Mouse (Mus musculus) bone marrow, adult 2 months (tissue): ENCODE data around the gene Rasl2-9.

ENCODE experiments used
- CTCF ChIP-seq: fragments of 200-500 bp; IDR thresholded peaks from 2 replicates; pipeline ENCODE4 v1.5.1; 2011; ENCODE audit warnings: low read length, control low read depth; ENCODE audit not compliant: control insufficient read depth, insufficient read depth
- POLR2A ChIP-seq: fragments of 200-500 bp; IDR thresholded peaks from 2 replicates; pipeline ENCODE4 v1.6.1; 2011; ENCODE audit warnings: low read depth, mild to moderate bottlenecking, control low read depth, low read length, borderline replicate concordance; ENCODE audit not compliant: control insufficient read depth

GRCm38 (mm10) chr7:5085512-5085911, 40.2 kb downstream of the Rasl2-9 start:
- TF ChIP-seq CTCF: no peak
- TF ChIP-seq POLR2A: no peak
